Mouse (Mus musculus) heart, embryonic 16.5 days (tissue): Measurements from ENCODE around the gene Adm2. TPM values are rescaled to one million over a fixed set of nuclear protein-coding genes. Genes with fewer than 3 reads are reported as not detected.

Experiments used
- microRNA-seq: library from miRNA; unstranded; fragments of <30 nt; microRNA quantifications from one replicate; pipeline ENCODE4, GENCODE M21; 2017
- polyA plus RNA-seq: library from polyadenylated mRNA; unstranded; fragments of >200 nt; fragmentation: Nextera tagmentation; extraction: Ambion mirVana; gene quantifications from 2 replicates; pipeline ENCODE4 v1.2.1, GENCODE M21; 2015

Gene Adm2
- polyA plus RNA-seq, 1 experiment from 2014 or later: 0.42 TPM

Small RNA genes within 50 kb of the gene (microRNA-seq; reads per million reads assigned to microRNA genes)
- not detected for gene Mir6959

Other genes with a start within 250 kb of the Adm2 start
- gene Trabd, start 247.6 kb upstream of the Adm2 start, polyA plus RNA-seq: 54.0 and 55.9 TPM in 2 replicates
- 11.0 and 14.0 TPM in 2 replicates for gene Selenoo, start 233.6 kb upstream of the Adm2 start, polyA plus RNA-seq
- 9.1 and 9.8 TPM in 2 replicates for gene Tubgcp6, start 199.6 kb upstream of the Adm2 start, polyA plus RNA-seq
- gene Hdac10, start 194.0 kb upstream of the Adm2 start, polyA plus RNA-seq: 16.4 and 19.7 TPM in 2 replicates
- gene Mapk12, start 182.0 kb upstream of the Adm2 start, polyA plus RNA-seq: 17.7 and 18.4 TPM in 2 replicates
- gene Mapk11, start 173.1 kb upstream of the Adm2 start, polyA plus RNA-seq: 3.6 and 4.1 TPM in 2 replicates
- 91.8 and 104 TPM in 2 replicates for gene Plxnb2, start 141.9 kb upstream of the Adm2 start, polyA plus RNA-seq
- gene Dennd6b, start 126.2 kb upstream of the Adm2 start, polyA plus RNA-seq: 18.9 and 19.0 TPM in 2 replicates
- gene Ppp6r2, start 111.2 kb upstream of the Adm2 start, polyA plus RNA-seq: 18.2 and 21.3 TPM in 2 replicates
- 43.0 and 43.6 TPM in 2 replicates for gene Sbf1, start 7.4 kb upstream of the Adm2 start, polyA plus RNA-seq
- not detected in 2 replicates for gene Miox, start 11.7 kb downstream of the Adm2 start, polyA plus RNA-seq
- 54.5 and 56.5 TPM in 2 replicates for gene Lmf2, start 32.9 kb downstream of the Adm2 start, polyA plus RNA-seq
- 101 and 108 TPM in 2 replicates for gene Ncaph2, start 33.0 kb downstream of the Adm2 start, polyA plus RNA-seq
- gene Sco2, start 51.1 kb downstream of the Adm2 start, polyA plus RNA-seq: 10.0 and 11.9 TPM in 2 replicates
- 0.92 and 0.97 TPM in 2 replicates for gene Tymp, start 54.3 kb downstream of the Adm2 start, polyA plus RNA-seq
- gene Odf3b, start 56.6 kb downstream of the Adm2 start, polyA plus RNA-seq: 1.8 and 1.9 TPM in 2 replicates
- gene Klhdc7b, start 62.2 kb downstream of the Adm2 start, polyA plus RNA-seq: not detected in 2 replicates
- gene Syce3, start 87.8 kb downstream of the Adm2 start, polyA plus RNA-seq: not detected in 2 replicates
- 241 and 243 TPM in 2 replicates for gene Cpt1b, start 103.1 kb downstream of the Adm2 start, polyA plus RNA-seq
- 3.8 and 4.1 TPM in 2 replicates for gene C730034F03Rik, start 106.9 kb downstream of the Adm2 start, polyA plus RNA-seq
- 0.19 and 0.35 TPM in 2 replicates for gene Gm44502, start 107.0 kb downstream of the Adm2 start, polyA plus RNA-seq
- gene Chkb, start 107.2 kb downstream of the Adm2 start, polyA plus RNA-seq: 80.5 and 84.9 TPM in 2 replicates
- 0.11 and 0.29 TPM in 2 replicates for gene Mapk8ip2, start 131.2 kb downstream of the Adm2 start, polyA plus RNA-seq
- 15.9 and 17.3 TPM in 2 replicates for gene Arsa, start 154.7 kb downstream of the Adm2 start, polyA plus RNA-seq
- gene Shank3, start 176.9 kb downstream of the Adm2 start, polyA plus RNA-seq: 1.6 and 2.0 TPM in 2 replicates
- 0.16 and 0.22 TPM in 2 replicates for gene Acr, start 245.6 kb downstream of the Adm2 start, polyA plus RNA-seq